Mouse (Mus musculus) midbrain, embryonic 14.5 days (tissue): ENCODE results near the gene Arfgap3. TPM values are rescaled to one million over a fixed set of nuclear protein-coding genes. Genes with fewer than 3 reads are reported as not detected.
"Not testable (repeated sequence)": the region's sequence is repeated elsewhere in the genome, so short reads cannot be mapped to it uniquely, and the experiment has no call there.

ENCODE experiments used
- ATAC-seq: fragments of 200-750 bp; cut with Nextera tagmentation; 2 replicates; pipeline ENCODE4 v1.8.0; 2017; ENCODE audit warnings: moderate number of reproducible peaks, moderate library complexity; ENCODE audit not compliant: low FRiP score, low TSS enrichment
- DNase-seq: peaks from one replicate; pipeline ENCODE4 v3.0.0-alpha.2; 2015
- H3K27ac ChIP-seq: fragments of 300-500 bp; sonication (generic); replicated peaks from 2 replicates; pipeline ENCODE4 v1.5.1; 2014; ENCODE audit warnings: mild to moderate bottlenecking, low read depth, low read length, moderate library complexity
- H3K27me3 ChIP-seq: fragments of 300-500 bp; sonication (generic); 2 replicates; pipeline ENCODE4 v1.6.1; 2014; ENCODE audit warnings: low read length, control low read depth, mixed read lengths; ENCODE audit not compliant: control insufficient read depth, insufficient read depth
- H3K36me3 ChIP-seq: fragments of 300-500 bp; sonication (generic); 2 replicates; pipeline ENCODE4 v1.6.1; 2014; ENCODE audit warnings: low read length, control low read depth; ENCODE audit not compliant: control insufficient read depth, insufficient read depth
- H3K4me1 ChIP-seq: fragments of 300-500 bp; sonication (generic); 2 replicates; pipeline ENCODE4 v1.6.1; 2014; ENCODE audit warnings: mild to moderate bottlenecking, antibody characterized with exemption, low read length, control low read depth; ENCODE audit not compliant: control insufficient read depth, insufficient read depth
- H3K4me2 ChIP-seq: fragments of 300-500 bp; sonication (generic); 2 replicates; pipeline ENCODE4 v1.6.1; 2014; ENCODE audit warnings: mild to moderate bottlenecking, low read length, moderate library complexity
- H3K4me3 ChIP-seq: fragments of 300-500 bp; sonication (generic); replicated peaks from 2 replicates; pipeline ENCODE4 v1.5.1; 2014; ENCODE audit warnings: low read depth, low read length
- H3K9ac ChIP-seq: fragments of 300-500 bp; sonication (generic); replicated peaks from 2 replicates; pipeline ENCODE4 v1.6.1; 2014; ENCODE audit warnings: mild to moderate bottlenecking, low read length, moderate library complexity
- H3K9me3 ChIP-seq: fragments of 300-500 bp; sonication (generic); 2 replicates; pipeline ENCODE4 v1.6.1; 2016; ENCODE audit warnings: low read length, control low read depth, mixed read lengths; ENCODE audit not compliant: control insufficient read depth
- WGBS: fragments of 180-500 bp; shearing (Covaris S2); extraction: QIAGEN DNeasy Blood & Tissue Kit; methylation state at CpG from one replicate; pipeline ENCODE4 v1.1.7; 2014; 5-methylcytosine and 5-hydroxymethylcytosine counted together
- polyA plus RNA-seq: library from polyadenylated mRNA; unstranded; fragments of >200 nt; fragmentation: Nextera tagmentation; extraction: Ambion mirVana; gene quantifications from 2 replicates; pipeline ENCODE4 v1.2.1, GENCODE M21; 2014

Gene Arfgap3
- polyA plus RNA-seq, 1 experiment from 2014 or later = 42.2 TPM

DNA sequence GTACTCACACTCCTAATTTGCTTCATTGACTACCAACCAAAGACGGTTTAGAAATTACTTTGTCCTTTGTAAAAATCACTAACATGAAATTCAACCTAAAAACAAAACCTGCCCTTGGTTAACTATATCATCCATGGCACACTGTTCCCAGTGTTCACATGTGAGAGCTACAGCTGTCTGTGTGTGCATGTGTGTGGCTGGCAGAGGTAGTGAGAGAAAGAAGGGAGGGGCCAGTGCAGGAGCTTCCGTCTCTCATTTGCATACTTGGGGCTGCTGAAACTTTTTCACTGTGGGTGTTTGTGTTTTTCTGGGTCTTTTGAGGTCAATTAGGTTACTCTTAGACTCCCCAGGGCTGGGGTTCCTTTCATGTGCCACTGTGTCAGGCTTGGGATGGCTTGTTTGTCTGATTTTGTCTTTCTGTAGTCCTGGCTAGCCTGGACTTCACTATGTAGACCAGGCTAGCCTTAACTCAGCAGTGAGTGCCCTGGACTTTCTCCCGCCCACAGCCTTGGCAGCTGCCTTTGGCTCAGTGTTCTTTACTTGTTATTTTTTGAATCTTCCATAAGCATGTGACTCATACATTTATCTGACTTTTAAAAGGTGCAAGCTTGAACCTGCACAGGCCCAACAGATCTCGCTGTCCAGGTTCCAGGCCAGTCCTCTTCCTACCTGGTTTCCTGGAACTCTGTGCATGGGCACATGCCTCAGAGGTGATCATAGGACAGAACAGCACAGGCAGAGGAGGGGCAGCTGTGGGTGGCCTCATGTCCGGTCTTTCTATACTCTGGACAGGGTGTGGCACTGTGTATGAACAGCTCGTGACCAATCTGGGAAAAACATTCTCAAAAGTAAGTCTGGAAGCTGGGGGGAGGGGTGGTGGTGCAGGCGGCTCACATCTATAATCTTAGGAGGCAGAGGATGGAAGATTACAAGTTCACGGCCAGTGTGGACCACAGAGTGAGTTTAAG is 11.9 kb downstream of the Arfgap3 start:
- ATAC-seq (no peak), DNase-seq (no peak)
- H3K36me3 ChIP-seq = peaks cover 51% of the 10 kb centered on the region
- no peak overlapping the region for H3K27ac ChIP-seq
- no peaks in the 10 kb centered on the region for H3K27me3 ChIP-seq
- H3K4me1 ChIP-seq = no peaks in the 10 kb centered on the region
- H3K9ac ChIP-seq = no peak overlapping the region
- 82% methylated on average over 8 of the region's 8 CpGs for WGBS
- H3K9me3 ChIP-seq = no peaks in the 10 kb centered on the region
- no peak overlapping the region for H3K4me3 ChIP-seq
- H3K4me2 ChIP-seq = no peak overlapping the region

DNA sequence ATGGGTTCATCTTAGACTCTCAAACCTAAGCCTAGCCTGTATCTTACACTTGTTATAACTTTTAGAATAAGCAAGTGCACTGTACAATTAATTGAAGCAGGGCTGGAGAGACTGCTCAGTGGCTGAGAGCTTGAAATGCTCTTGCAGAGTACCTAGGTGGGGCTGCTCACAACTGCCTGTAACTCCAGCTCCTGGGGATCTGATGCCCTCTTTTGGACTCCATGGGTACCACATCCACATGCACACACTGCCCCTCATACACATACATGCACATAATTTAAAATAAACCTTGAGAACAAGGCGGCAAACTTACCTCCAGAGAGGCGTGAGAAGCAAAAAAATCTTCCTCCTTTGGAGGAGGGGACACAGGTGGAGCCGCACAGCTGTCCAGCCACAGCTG is 17.7 kb downstream of the Arfgap3 start:
- no peak overlapping the region for H3K4me2 ChIP-seq
- no peaks in the 10 kb centered on the region for H3K4me1 ChIP-seq
- DNase-seq (peak; percentile 2), ATAC-seq (no peak)
- peaks cover 77% of the 10 kb centered on the region for H3K36me3 ChIP-seq
- no peak overlapping the region for H3K9ac ChIP-seq
- H3K4me3 ChIP-seq = no peak overlapping the region
- 72% methylated on average over 3 of the region's 3 CpGs for WGBS
- no peaks in the 10 kb centered on the region for H3K9me3 ChIP-seq
- no peaks in the 10 kb centered on the region for H3K27me3 ChIP-seq
- no peak overlapping the region for H3K27ac ChIP-seq

DNA sequence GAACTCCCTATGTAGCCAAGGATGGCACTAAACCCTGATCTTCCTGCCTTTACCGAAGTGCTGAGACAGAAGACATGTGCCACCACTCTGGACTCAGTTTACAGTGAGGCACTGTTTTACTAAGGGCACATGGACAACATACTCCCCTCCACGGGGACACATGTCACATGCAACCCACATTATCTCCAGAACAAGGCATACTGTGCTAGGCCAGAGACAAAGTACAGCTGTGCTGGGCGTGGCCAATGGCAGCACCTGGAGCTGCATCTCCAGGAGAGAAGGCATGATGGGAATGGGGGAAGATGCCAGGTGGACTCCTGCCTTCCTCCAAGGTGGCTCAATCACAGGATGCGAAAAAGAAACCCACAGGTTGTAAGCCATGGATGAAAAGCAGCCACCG is 21.1 kb downstream of the Arfgap3 start:
- DNase-seq = no peak
- WGBS = 87% methylated on average over 5 of the region's 5 CpGs
- H3K4me3 ChIP-seq = no peak overlapping the region
- no peak for ATAC-seq
- H3K4me2 ChIP-seq = no peak overlapping the region
- no peaks in the 10 kb centered on the region for H3K4me1 ChIP-seq
- H3K27me3 ChIP-seq = no peaks in the 10 kb centered on the region
- H3K36me3 ChIP-seq = peaks cover 65% of the 10 kb centered on the region
- no peak overlapping the region for H3K27ac ChIP-seq
- H3K9me3 ChIP-seq = no peaks in the 10 kb centered on the region
- no peak overlapping the region for H3K9ac ChIP-seq

DNA sequence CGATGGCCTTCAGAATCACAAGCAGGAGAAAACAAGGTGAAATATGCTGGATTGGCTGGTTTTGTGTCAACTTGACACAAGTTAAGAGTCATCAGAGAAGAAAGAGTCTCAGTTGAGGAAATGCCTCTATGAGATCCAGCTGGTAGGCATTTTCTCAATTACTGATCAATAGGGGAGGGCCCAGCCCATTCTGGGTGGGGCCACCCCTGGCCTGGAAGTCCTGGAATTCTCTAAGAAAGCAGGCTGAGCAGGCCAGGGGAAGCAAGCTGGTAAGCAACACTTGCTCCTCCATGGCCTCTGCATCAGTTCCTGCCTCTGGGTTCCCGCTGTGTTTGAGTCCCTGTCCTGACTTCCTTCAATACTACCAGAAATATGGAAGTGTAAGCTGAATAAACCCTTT is 27.0 kb downstream of the Arfgap3 start:
- Histone ChIP-seq H3K4me1 (no peaks in the 10 kb centered on the region), H3K27ac (no peak overlapping the region), H3K27me3 (no peaks in the 10 kb centered on the region), H3K9me3 (no peaks in the 10 kb centered on the region), H3K36me3 (peaks cover 55% of the 10 kb centered on the region), H3K4me2 (no peak overlapping the region), H3K4me3 (no peak overlapping the region), H3K9ac (no peak overlapping the region)
- 93% methylated on average over 2 of the region's 2 CpGs for WGBS
- ATAC-seq (no peak), DNase-seq (no peak)

DNA sequence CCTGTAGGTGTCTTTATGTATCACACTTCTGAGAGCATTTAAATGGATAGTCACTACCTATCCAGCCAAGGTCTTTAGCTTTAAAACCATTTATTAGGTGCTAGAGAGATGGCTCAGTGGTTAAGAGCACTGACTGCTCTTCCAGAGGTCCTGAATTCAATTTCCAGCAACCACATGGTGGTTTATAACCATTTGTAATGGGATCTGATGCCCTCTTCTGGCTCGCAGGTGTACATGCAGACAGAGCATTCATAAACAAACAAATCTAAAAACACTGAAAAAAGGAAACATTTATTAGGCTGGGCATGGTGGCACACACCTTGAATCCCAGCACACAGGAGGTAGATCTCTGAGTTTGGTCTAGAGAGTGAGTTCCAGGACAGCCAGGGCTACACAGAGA is 35.1 kb downstream of the Arfgap3 start:
- ATAC-seq = no peak
- no peak overlapping the region for H3K9ac ChIP-seq
- no peaks in the 10 kb centered on the region for H3K27me3 ChIP-seq
- no peak overlapping the region for H3K27ac ChIP-seq
- H3K4me2 ChIP-seq = no peak overlapping the region
- H3K4me1 ChIP-seq = no peaks in the 10 kb centered on the region
- no peak for DNase-seq
- no peaks in the 10 kb centered on the region for H3K9me3 ChIP-seq
- 72% methylated on average over 1 of the region's 1 CpGs for WGBS
- peaks cover 61% of the 10 kb centered on the region for H3K36me3 ChIP-seq
- no peak overlapping the region for H3K4me3 ChIP-seq

DNA sequence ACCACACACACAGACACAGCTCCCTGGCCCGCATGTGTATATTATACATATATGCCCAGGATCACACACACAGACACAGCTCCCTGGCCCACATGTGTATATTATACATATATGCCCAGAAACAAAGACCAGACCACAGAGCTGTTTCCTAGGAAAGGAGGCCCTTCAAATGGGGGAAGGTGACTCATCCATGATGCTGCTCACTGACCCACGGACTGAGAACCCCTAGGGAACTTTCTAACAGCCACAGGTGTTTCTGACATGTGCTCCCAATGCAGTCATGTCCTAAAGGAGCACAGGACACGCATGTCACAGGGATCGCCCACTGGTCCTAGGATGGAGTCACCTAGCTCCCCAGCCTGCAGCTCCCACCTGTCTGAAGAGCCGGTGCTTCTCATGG is 40.2 kb downstream of the Arfgap3 start:
- Histone ChIP-seq H3K36me3 (peaks cover 76% of the 10 kb centered on the region), H3K9ac (no peak overlapping the region), H3K27me3 (no peaks in the 10 kb centered on the region), H3K4me2 (no peak overlapping the region), H3K27ac (no peak overlapping the region), H3K9me3 (no peaks in the 10 kb centered on the region), H3K4me1 (no peaks in the 10 kb centered on the region), H3K4me3 (no peak overlapping the region)
- DNase-seq (no peak), ATAC-seq (no peak)
- WGBS = 88% methylated on average over 5 of the region's 5 CpGs

DNA sequence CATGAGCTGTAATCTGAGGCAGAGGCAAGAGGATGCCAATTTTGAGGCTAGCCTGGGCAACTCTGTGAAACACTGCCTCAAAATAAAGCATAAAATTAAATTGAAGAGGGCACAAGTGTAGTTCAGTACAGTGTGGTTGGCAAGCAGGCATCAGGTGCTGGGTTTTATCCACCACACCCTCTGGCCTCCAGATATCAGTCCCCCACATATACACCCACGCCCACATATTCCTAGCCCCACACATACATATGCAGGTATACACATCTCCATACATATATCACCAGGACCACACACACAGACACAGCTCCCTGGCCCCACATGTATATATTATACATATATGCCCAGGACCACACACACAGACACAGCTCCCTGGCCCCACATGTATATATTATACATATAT is 41.3 kb downstream of the Arfgap3 start:
- H3K36me3 ChIP-seq = peaks cover 76% of the 10 kb centered on the region
- not testable (repeated sequence) for H3K9me3 ChIP-seq, ATAC-seq, H3K4me2 ChIP-seq, H3K4me1 ChIP-seq, H3K4me3 ChIP-seq, DNase-seq, H3K9ac ChIP-seq, H3K27me3 ChIP-seq, H3K27ac ChIP-seq
- 93% methylated on average over 1 of the region's 1 CpGs for WGBS

DNA sequence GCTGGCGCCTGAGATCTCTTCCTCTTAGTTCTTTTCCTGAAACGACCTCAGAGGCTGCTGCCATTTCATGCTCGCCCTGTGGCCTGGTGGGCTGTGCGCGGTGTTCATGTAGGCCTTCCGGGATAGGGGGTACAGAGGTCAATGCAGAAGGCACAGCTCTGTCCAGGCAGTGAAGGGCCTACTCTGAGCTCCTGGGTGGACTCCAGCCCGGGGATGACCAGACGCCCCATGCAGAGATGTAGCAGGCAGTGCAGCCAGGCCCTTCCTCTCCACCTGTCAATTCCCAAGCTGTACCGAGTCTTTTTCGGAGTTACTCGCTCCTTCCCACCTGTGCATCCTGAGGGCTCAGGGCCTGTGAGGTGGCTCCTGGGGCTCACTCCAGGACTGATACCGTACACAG is 43.9 kb downstream of the Arfgap3 start:
- Histone ChIP-seq H3K27ac (no peak overlapping the region), H3K9ac (no peak overlapping the region), H3K4me2 (no peak overlapping the region), H3K27me3 (no peaks in the 10 kb centered on the region), H3K36me3 (peaks cover 66% of the 10 kb centered on the region), H3K4me1 (no peaks in the 10 kb centered on the region), H3K4me3 (no peak overlapping the region), H3K9me3 (no peaks in the 10 kb centered on the region)
- WGBS = 87% methylated on average over 12 of the region's 12 CpGs
- ATAC-seq (no peak), DNase-seq (no peak)
